Mouse (Mus musculus) neutrophil, adult 5-6 weeks (primary cell): Measurements from ENCODE around the gene Terf2ip. TPM values are rescaled to one million over a fixed set of nuclear protein-coding genes. Genes with fewer than 3 reads are reported as not detected.

Source experiments
- total RNA-seq: library from RNA; stranded (forward); fragments of 200-1000 nt; gene quantifications from 2 replicates; pipeline ENCODE4 v1.2.3, GENCODE M21; 2017

Gene Terf2ip
- total RNA-seq, 1 experiment from 2014 or later = 16.9 TPM

Other genes with a start within 250 kb of the Terf2ip start
- gene Cfdp1, start 157.1 kb upstream of the Terf2ip start, total RNA-seq = 78.2 and 89.3 TPM in 2 replicates
- gene Tmem170, start 134.6 kb upstream of the Terf2ip start, total RNA-seq = 3.7 and 4.1 TPM in 2 replicates
- gene Chst5, start 101.0 kb upstream of the Terf2ip start, total RNA-seq = not detected in 2 replicates
- 0.47 and 1.2 TPM in 2 replicates for gene Tmem231, start 77.5 kb upstream of the Terf2ip start, total RNA-seq
- gene Gabarapl2, start 70.7 kb upstream of the Terf2ip start, total RNA-seq = 76.9 and 79.2 TPM in 2 replicates
- 4.9 and 8.3 TPM in 2 replicates for gene Adat1, start 19.1 kb upstream of the Terf2ip start, total RNA-seq
- gene Kars, start 75 bp upstream of the Terf2ip start, total RNA-seq = 48.9 and 54.5 TPM in 2 replicates
- 0.35 TPM in 1 of 2 replicates, not detected in the other for gene Gm6793, start 3.6 kb downstream of the Terf2ip start, total RNA-seq